Mouse (Mus musculus) central nervous system, embryonic 18 days (tissue): Measurements from ENCODE around the gene Ccdc85b. TPM values are rescaled to one million over a fixed set of nuclear protein-coding genes. Genes with fewer than 3 reads are reported as not detected.

ENCODE experiments used
- polyA plus RNA-seq: library from polyadenylated mRNA; depleted of rRNA; stranded (reverse); fragments of >200 nt; gene quantifications from 2 replicates; pipeline ENCODE4 v1.2.3, GENCODE M21; 2012; rRNA removed

Gene Ccdc85b
- polyA plus RNA-seq, result 13.9 and 14.0 TPM in 2 replicates

GRCm38 (mm10) chr19:5457746-5458442 lies at the start of gene Ccdc85b:
Gene Ccdc85b (minus strand): TSS chr19:5457894.

DNA sequence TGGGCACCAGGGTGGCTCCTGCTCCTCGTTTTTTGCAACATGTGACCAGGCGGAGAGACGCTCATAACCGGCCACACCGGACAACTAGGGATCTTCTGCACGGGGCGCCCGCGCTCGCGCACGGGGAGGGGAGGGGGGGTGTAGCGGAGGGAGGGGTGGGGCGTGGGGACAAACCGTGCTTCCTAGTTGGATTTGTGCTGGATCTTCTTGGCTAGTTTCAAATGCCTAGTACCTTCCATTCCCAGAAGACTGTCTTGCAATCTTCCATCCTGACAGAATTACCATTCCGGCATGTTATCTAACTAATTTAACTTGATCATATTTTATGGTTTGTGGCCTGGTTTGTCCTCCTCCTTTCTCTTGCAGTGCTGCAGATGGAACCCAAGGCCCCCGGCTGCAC lies 46.0 kb upstream of the Ccdc85b start, which contains the start of gene 1700020D05Rik:
Gene 1700020D05Rik, minus strand, starts transcription at position 101 of the 400 bp plus-strand sequence.

GRCm38 (mm10) chr19:5490313-5490897 lies 32.7 kb upstream of the Ccdc85b start, which contains the start of gene Cfl1:
Gene Cfl1 (plus strand): TSS chr19:5490455.

DNA sequence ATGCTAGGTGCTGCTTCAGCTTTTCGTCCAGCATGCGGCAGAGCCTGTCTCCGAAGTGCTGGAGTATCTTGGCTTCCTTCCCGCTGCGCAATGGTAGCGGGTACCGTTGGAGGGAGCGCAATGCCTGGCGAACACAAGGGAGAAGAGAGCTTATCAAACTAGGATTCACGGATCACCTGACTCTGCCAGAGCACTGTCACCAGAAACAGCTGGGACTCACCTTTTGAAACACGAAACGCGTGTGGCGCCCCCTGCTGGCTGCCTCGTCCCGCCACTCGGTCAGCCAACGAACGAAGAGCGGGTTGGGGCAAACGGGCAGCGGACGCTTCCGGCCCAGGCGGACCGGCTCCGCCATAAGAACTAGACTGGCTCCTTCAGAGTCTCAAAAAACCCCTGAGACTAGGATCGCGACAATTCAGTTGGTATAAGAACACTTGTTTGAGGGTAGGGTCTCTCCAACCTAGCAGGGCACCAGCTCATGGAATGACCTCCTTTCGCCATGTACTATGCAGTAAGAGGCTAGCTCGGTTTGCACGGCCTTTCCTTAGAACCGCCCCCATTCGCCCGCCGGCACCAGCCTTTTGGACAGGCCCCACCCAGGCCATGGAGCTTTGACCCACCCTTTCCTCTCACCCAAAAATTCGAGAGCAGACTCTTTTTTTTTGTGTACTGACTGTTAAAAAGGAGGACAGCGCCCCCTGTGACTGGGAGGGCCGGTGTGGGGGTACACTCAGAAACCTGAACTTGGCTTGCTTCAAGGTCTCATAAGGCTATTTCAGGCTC lies 30.3 kb upstream of the Ccdc85b start, which contains the start of gene Mus81:
Gene Mus81, minus strand, starts transcription at position 635 of the 783 bp plus-strand sequence.

GRCm38 (mm10) chr19:5473720-5474119 lies 16.0 kb upstream of the Ccdc85b start, which contains the start of gene Efemp2:
Gene Efemp2 (plus strand): TSS chr19:5473954.

DNA sequence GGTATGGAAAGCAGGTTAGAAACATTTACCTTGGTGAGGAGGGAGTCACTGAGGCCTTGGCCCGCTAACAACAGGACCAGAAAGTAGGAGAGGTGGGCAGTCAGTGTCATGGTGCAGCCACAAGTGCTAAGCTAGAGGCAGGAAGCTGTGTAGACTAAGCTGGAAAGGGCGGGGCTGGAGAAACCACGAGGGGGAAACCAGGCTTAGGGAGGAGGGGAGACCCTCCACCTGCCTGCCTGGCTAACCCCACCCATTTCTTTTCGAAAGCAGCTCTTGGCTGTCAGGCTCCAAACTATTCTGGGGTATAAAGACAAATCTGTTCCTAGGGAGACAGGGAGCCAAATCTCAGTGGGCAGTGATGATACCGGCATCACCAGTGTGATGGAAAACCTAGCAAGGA lies 10.7 kb upstream of the Ccdc85b start, which contains the start of gene Ctsw:
Gene Ctsw, minus strand, starts transcription at position 134 of the 400 bp plus-strand sequence.

GRCm38 (mm10) chr19:5460465-5460911 lies 2.8 kb upstream of the Ccdc85b start, which contains the start of gene Fibp:
Gene Fibp (plus strand): TSS chr19:5460615.

GRCm38 (mm10) chr19:5447515-5448353 lies 10.0 kb downstream of the Ccdc85b start, which contains the start of gene Fosl1:
Gene Fosl1 (plus strand): TSS chr19:5447547.

GRCm38 (mm10) chr19:5424782-5425741 lies 32.6 kb downstream of the Ccdc85b start, which contains the start of the genes Drap1 and AI837181:
Gene Drap1 (minus strand): TSS chr19:5424979.
Gene AI837181 (plus strand): TSS chr19:5425144.

Other genes starting within 250 kb of the Ccdc85b start
- gene Pacs1, start 184.8 kb downstream of the Ccdc85b start, polyA plus RNA-seq, result 50.6 and 57.1 TPM in 2 replicates
- gene Sf3b2, start 162.4 kb downstream of the Ccdc85b start, polyA plus RNA-seq, result 142 and 151 TPM in 2 replicates
- 38.8 and 47.3 TPM in 2 replicates for gene Gal3st3, start 159.6 kb downstream of the Ccdc85b start, polyA plus RNA-seq
- gene Catsper1, start 122.2 kb downstream of the Ccdc85b start, polyA plus RNA-seq, result not detected in 2 replicates
- 4.0 and 5.6 TPM in 2 replicates for gene Cst6, start 108.3 kb downstream of the Ccdc85b start, polyA plus RNA-seq
- 28.7 and 30.5 TPM in 2 replicates for gene Eif1ad, start 91.2 kb downstream of the Ccdc85b start, polyA plus RNA-seq
- 233 and 237 TPM in 2 replicates for gene Banf1, start 90.7 kb downstream of the Ccdc85b start, polyA plus RNA-seq
- gene Sart1, start 69.2 kb downstream of the Ccdc85b start, polyA plus RNA-seq, result 49.1 and 51.8 TPM in 2 replicates
- not detected in 2 replicates for gene Tsga10ip, start 55.4 kb downstream of the Ccdc85b start, polyA plus RNA-seq
- gene Drap1, start 32.9 kb downstream of the Ccdc85b start, polyA plus RNA-seq, result 280 and 282 TPM in 2 replicates
- 73.3 and 80.7 TPM in 2 replicates for gene AI837181, start 32.8 kb downstream of the Ccdc85b start, polyA plus RNA-seq
- gene Fosl1, start 10.3 kb downstream of the Ccdc85b start, polyA plus RNA-seq, result 0.04 and 0.43 TPM in 2 replicates
- 180 and 186 TPM in 2 replicates for gene Fibp, start 2.7 kb upstream of the Ccdc85b start, polyA plus RNA-seq
- gene Ctsw, start 10.6 kb upstream of the Ccdc85b start, polyA plus RNA-seq, result 1.4 and 2.1 TPM in 2 replicates
- gene Efemp2, start 16.1 kb upstream of the Ccdc85b start, polyA plus RNA-seq, result 44.4 and 44.9 TPM in 2 replicates
- gene Mus81, start 30.5 kb upstream of the Ccdc85b start, polyA plus RNA-seq, result 58.1 and 60.9 TPM in 2 replicates
- 1,742 and 1,884 TPM in 2 replicates for gene Cfl1, start 32.6 kb upstream of the Ccdc85b start, polyA plus RNA-seq
- gene 1700020D05Rik, start 45.9 kb upstream of the Ccdc85b start, polyA plus RNA-seq, result 3.7 and 4.2 TPM in 2 replicates
- gene Snx32, start 52.6 kb upstream of the Ccdc85b start, polyA plus RNA-seq, result 123 and 125 TPM in 2 replicates
- 0.08 and 0.28 TPM in 2 replicates for gene Ovol1, start 102.8 kb upstream of the Ccdc85b start, polyA plus RNA-seq
- gene Ap5b1, start 110.1 kb upstream of the Ccdc85b start, polyA plus RNA-seq, result 2.4 and 3.0 TPM in 2 replicates
- 56.0 and 58.7 TPM in 2 replicates for gene Rnaseh2c, start 144.0 kb upstream of the Ccdc85b start, polyA plus RNA-seq
- gene Kat5, start 152.3 kb upstream of the Ccdc85b start, polyA plus RNA-seq, result 152 and 153 TPM in 2 replicates
- gene Rela, start 179.6 kb upstream of the Ccdc85b start, polyA plus RNA-seq, result 31.6 and 36.0 TPM in 2 replicates
- 26.9 and 30.9 TPM in 2 replicates for gene Sipa1, start 205.8 kb upstream of the Ccdc85b start, polyA plus RNA-seq
- 14.0 and 14.2 TPM in 2 replicates for gene Map3k11, start 230.8 kb upstream of the Ccdc85b start, polyA plus RNA-seq
- gene Pcnx3, start 231.0 kb upstream of the Ccdc85b start, polyA plus RNA-seq, result 65.0 and 76.6 TPM in 2 replicates
- gene Kcnk7, start 246.5 kb upstream of the Ccdc85b start, polyA plus RNA-seq, result 0.09 TPM in 1 of 2 replicates, not detected in the other